In genomic region chr11:98918231-98918630, GRCm38 (mm10) we compare ENCODE assay signal across 10 mouse cellular contexts. TPM values are rescaled to one million over a fixed set of nuclear protein-coding genes. Genes with fewer than 3 reads are reported as not detected.
DNase-seq lines count a peak whose midpoint lies in the region; ATAC-seq and TF ChIP-seq lines count a peak whose summit lies in the region.
"Had no signal": no experiment of that assay in that cellular context is flagged by ENCODE, and none has a peak within 500 bp of the region (broad histone marks: within the 10 kb centered on the region; RNA-seq: fewer than 3 reads in every experiment).

No protein-coding gene starts in this region.

- no peak for ATAC-seq in limb, embryonic 14.5 days (ENCODE audit: low FRiP score, low read depth)
- ATAC-seq in hindbrain, postnatal 0 days: no peak

- H3K27me3 ChIP-seq in limb, embryonic 14.5 days (ENCODE audit: control insufficient read depth, insufficient read depth, low read length): no peaks in the 10 kb centered on the region
- no peaks in the 10 kb centered on the region for H3K27me3 ChIP-seq in splenic B cell, adult 2 months (ENCODE audit: control insufficient read depth, insufficient read depth, low read length, poor library complexity, severe bottlenecking)
- H3K27me3 ChIP-seq in hindbrain, postnatal 0 days (ENCODE audit: insufficient read depth, low read length): no peaks in the 10 kb centered on the region

- DNase-seq in adrenal gland, adult 2 months: peak; percentile 68
- no peak for DNase-seq in adrenal gland, adult 8-10 months
- DNase-seq in spleen, postnatal 36 days (ENCODE audit: low spot score in 2 of 2): peak; percentile 54 to 60
- DNase-seq in spleen, adult 12 weeks (ENCODE audit: low spot score): no peak
- no peak for DNase-seq in limb, embryonic 14.5 days (ENCODE audit: low spot score)
- peak; percentile 49 for DNase-seq in splenic B cell, adult 2 months (ENCODE audit: low read depth, low spot score)
- DNase-seq in testis, postnatal 14 days (ENCODE audit: low spot score): no peak
- DNase-seq in hindbrain, postnatal 0 days (ENCODE audit: low spot score): no peak
- DNase-seq: cerebellum, adult 11-12 months had no signal

- no peak overlapping the region for H3K4me2 ChIP-seq in limb, embryonic 14.5 days (replicated peaks; ENCODE audit: low read depth, low read length, severe bottlenecking)
- no peak overlapping the region for H3K4me2 ChIP-seq in hindbrain, postnatal 0 days (ENCODE audit: low read depth, low read length)

- 62% methylated on average over 9 of the region's 9 CpGs for WGBS in limb, embryonic 14.5 days
- 82% methylated on average over 9 of the region's 9 CpGs for WGBS in hindbrain, postnatal 0 days

- no peak overlapping the region for H3K4me3 ChIP-seq in limb, embryonic 14.5 days (replicated peaks; ENCODE audit: low read length)
- no peak overlapping the region for H3K4me3 ChIP-seq in hindbrain, postnatal 0 days (ENCODE audit: low read length)

- H3K27ac ChIP-seq in limb, embryonic 14.5 days (replicated peaks; ENCODE audit: low read depth, low read length): peak overlapping the region; percentile 40
- no peak overlapping the region for H3K27ac ChIP-seq in hindbrain, postnatal 0 days
- H3K27ac ChIP-seq: kidney, postnatal 0 days had no signal

- H3K9ac ChIP-seq in limb, embryonic 14.5 days (ENCODE audit: low read depth, low read length, severe bottlenecking): no peak overlapping the region; the same call in 1 of the 2 replicates
- H3K9ac ChIP-seq in hindbrain, postnatal 0 days (replicated peaks; ENCODE audit: low read length): no peak overlapping the region

- no peak for TF ChIP-seq CTCF in hindbrain, postnatal 0 days (IDR thresholded peaks at IDR 0.05; ENCODE audit: low read depth)

- peaks cover 26% of the 10 kb centered on the region for H3K36me3 ChIP-seq in limb, embryonic 14.5 days (ENCODE audit: control insufficient read depth, insufficient read depth, low read length)
- no peaks in the 10 kb centered on the region for H3K36me3 ChIP-seq in splenic B cell, adult 2 months (ENCODE audit: control insufficient read depth, insufficient read depth, low read length, poor library complexity, severe bottlenecking)
- H3K36me3 ChIP-seq in hindbrain, postnatal 0 days (ENCODE audit: insufficient read depth, low read length): no peaks in the 10 kb centered on the region

- H3K9me3 ChIP-seq in limb, embryonic 14.5 days (ENCODE audit: control insufficient read depth, low read length): no peaks in the 10 kb centered on the region
- no peaks in the 10 kb centered on the region for H3K9me3 ChIP-seq in hindbrain, postnatal 0 days (ENCODE audit: low read length)

- H3K4me1 ChIP-seq in limb, embryonic 14.5 days (ENCODE audit: control insufficient read depth, insufficient read depth, low read length): peaks cover 17% of the 10 kb centered on the region
- no peaks in the 10 kb centered on the region for H3K4me1 ChIP-seq in hindbrain, postnatal 0 days (ENCODE audit: insufficient read depth, low read length)

- TF ChIP-seq POLR2A in limb, embryonic 14.5 days (IDR thresholded peaks at IDR 0.05; ENCODE audit: borderline replicate concordance, extremely low read depth, insufficient read depth, insufficient read length): no peak

RNA-seq across cellular contexts. Expression of gene Rara, which starts 9.4 kb away (rescaled TPM):
- 10 to 100 TPM; 17.0 to 30.8 TPM for total RNA-seq in adrenal gland, adult 2 months (2021)
- polyA plus RNA-seq in adrenal gland, adult 2 months (2012; rRNA removed): 43.7 and 44.9 TPM in 2 replicates
- 10 to 100 TPM; 21.3 to 36.8 (median 30.8) TPM for total RNA-seq in adrenal gland, adult 8-10 months (2022)
- 39.8 and 57.0 TPM in 2 replicates for polyA plus RNA-seq in limb, embryonic 14.5 days (2012; rRNA removed)
- 52.4 and 58.3 TPM in 2 replicates for polyA plus RNA-seq in limb, embryonic 14.5 days (2014; fragmentation: Nextera tagmentation; extraction: Ambion mirVana)
- total RNA-seq in hindbrain, postnatal 0 days (2014; rRNA removed): 16.9 and 19.2 TPM in 2 replicates
- polyA plus RNA-seq in hindbrain, postnatal 0 days (2015; fragmentation: Nextera tagmentation; extraction: Ambion mirVana): 8.1 and 9.5 TPM in 2 replicates

RNA-seq across cellular contexts. Expression of gene Cdc6, which starts 10.6 kb away (rescaled TPM):
- under 1 TPM; 0.48 to 0.86 TPM for total RNA-seq in adrenal gland, adult 2 months (2021)
- 0.07 and 0.08 TPM in 2 replicates for polyA plus RNA-seq in adrenal gland, adult 2 months (2012; rRNA removed)
- under 1 TPM; 0.20 to 0.95 (median 0.72) TPM for total RNA-seq in adrenal gland, adult 8-10 months (2022)
- polyA plus RNA-seq in limb, embryonic 14.5 days (2012; rRNA removed): 13.1 and 15.6 TPM in 2 replicates
- polyA plus RNA-seq in limb, embryonic 14.5 days (2014; fragmentation: Nextera tagmentation; extraction: Ambion mirVana): 25.2 and 25.8 TPM in 2 replicates
- 2.5 and 4.6 TPM in 2 replicates for total RNA-seq in hindbrain, postnatal 0 days (2014; rRNA removed)
- 3.0 and 3.4 TPM in 2 replicates for polyA plus RNA-seq in hindbrain, postnatal 0 days (2015; fragmentation: Nextera tagmentation; extraction: Ambion mirVana)

RNA-seq across cellular contexts. Expression of gene Wipf2, which starts 54.8 kb away (rescaled TPM):
- total RNA-seq in adrenal gland, adult 2 months (2021): 10 to 100 TPM; 15.6 to 23.7 TPM
- 8.9 and 13.4 TPM in 2 replicates for polyA plus RNA-seq in adrenal gland, adult 2 months (2012; rRNA removed)
- 10 to 100 TPM; 20.4 to 26.7 (median 23.5) TPM for total RNA-seq in adrenal gland, adult 8-10 months (2022)
- polyA plus RNA-seq in limb, embryonic 14.5 days (2012; rRNA removed): 10.5 and 11.4 TPM in 2 replicates
- 4.7 and 4.9 TPM in 2 replicates for polyA plus RNA-seq in limb, embryonic 14.5 days (2014; fragmentation: Nextera tagmentation; extraction: Ambion mirVana)
- total RNA-seq in hindbrain, postnatal 0 days (2014; rRNA removed): 8.1 and 10.4 TPM in 2 replicates
- polyA plus RNA-seq in hindbrain, postnatal 0 days (2015; fragmentation: Nextera tagmentation; extraction: Ambion mirVana): 3.5 and 3.7 TPM in 2 replicates

Comparison
In these comparisons a context has a peak if more than half of its experiments do, and no peak if none do; other contexts are left out.
1. DNase-seq: peak in adrenal gland, adult 2 months (single experiment), spleen, postnatal 36 days (2 of 2) and splenic B cell, adult 2 months (single experiment); none in adrenal gland, adult 8-10 months (single experiment), spleen, adult 12 weeks (single experiment), limb, embryonic 14.5 days (single experiment), testis, postnatal 14 days (single experiment) and hindbrain, postnatal 0 days (single experiment).